Mouse (Mus musculus): Measurements from ENCODE around the gene Xrra1. TPM values are rescaled to one million over a fixed set of nuclear protein-coding genes. Genes with fewer than 3 reads are reported as not detected.

Xrra1 gene
- polyA plus RNA-seq, 1 experiment, result 1.3 TPM

DNA sequence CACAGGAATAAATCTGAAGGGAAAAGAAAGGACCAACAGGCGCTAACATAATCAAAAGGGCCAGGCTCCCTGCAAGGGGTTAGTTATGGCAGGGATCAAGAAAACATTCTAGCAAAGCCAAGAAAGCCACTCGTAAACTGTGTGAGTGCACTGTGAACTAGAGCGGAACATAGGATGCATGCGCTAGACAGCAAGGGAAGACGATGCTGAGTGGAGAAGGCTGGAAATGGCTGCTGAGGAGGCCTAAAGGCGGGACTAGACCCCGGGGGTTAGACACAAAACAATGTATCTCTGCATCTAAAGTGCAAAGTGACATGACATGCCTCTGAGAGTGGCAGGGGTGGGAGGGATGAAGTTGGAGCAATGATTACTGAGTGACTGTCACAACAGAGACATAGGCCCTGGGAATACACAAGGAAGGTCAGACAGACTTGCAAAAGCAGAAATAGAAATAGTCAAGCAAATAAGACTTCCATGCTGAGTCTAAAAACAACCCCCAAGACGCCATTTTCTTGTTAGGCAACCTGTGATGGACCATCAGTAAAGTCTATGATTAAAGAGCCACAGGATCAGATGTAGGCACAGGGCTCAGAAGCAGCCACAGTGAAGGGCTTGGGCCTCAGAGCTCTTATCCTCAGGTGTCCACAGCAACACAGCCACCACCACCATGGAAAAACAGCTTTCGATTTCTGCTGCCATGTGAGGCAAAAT, 107.2 kb downstream of the Xrra1 start:
- no peak for TF ChIP-seq CTCF (IDR thresholded peaks at IDR 0.05; ENCODE audit: extremely low read depth, insufficient read depth, low read length)
- TF ChIP-seq POLR2A (IDR thresholded peaks at IDR 0.05; ENCODE audit: extremely low read depth, insufficient read depth, low read length), result no peak
- peak overlapping the region; percentile 96 for H3K27ac ChIP-seq (ENCODE audit: insufficient read depth, low read length)
- peaks cover 37% of the 10 kb centered on the region for H3K4me1 ChIP-seq (ENCODE audit: control insufficient read depth, insufficient read depth, low read length)
- H3K4me3 ChIP-seq (ENCODE audit: insufficient read depth, low read length), result no peak overlapping the region

Other genes with a start within 250 kb of the Xrra1 start
- gene Tpbgl, start 232.0 kb upstream of the Xrra1 start, polyA plus RNA-seq (2012; rRNA removed), result 2.3 and 2.8 TPM in 2 replicates
- 17.4 and 18.0 TPM in 2 replicates for gene Slco2b1, start 147.8 kb upstream of the Xrra1 start, polyA plus RNA-seq (2012; rRNA removed)
- 0.19 TPM in 1 of 2 replicates, not detected in the other for gene Olfr520, start 128.8 kb upstream of the Xrra1 start, polyA plus RNA-seq (2012; rRNA removed)
- not detected in 2 replicates for gene Olfr521, start 95.6 kb upstream of the Xrra1 start, polyA plus RNA-seq (2012; rRNA removed)
- gene Neu3, start 30.7 kb upstream of the Xrra1 start, polyA plus RNA-seq (2012; rRNA removed), result 1.9 and 2.0 TPM in 2 replicates
- 65.2 and 68.3 TPM in 2 replicates for gene Spcs2, start 4.3 kb downstream of the Xrra1 start, polyA plus RNA-seq (2012; rRNA removed)
- gene Rnf169, start 121.3 kb downstream of the Xrra1 start, polyA plus RNA-seq (2012; rRNA removed), result 23.7 TPM in 2 replicates
- gene Chrdl2, start 147.1 kb downstream of the Xrra1 start, polyA plus RNA-seq (2012; rRNA removed), result 0.61 and 0.68 TPM in 2 replicates

Measured in cortical plate, adult 2 months (tissue).